Mouse (Mus musculus) heart, postnatal 0 days (tissue): Measurements from ENCODE around the gene Dpp6.

Source experiments
- CTCF ChIP-seq: IDR thresholded peaks from 2 replicates; pipeline ENCODE4 v1.5.1; 2016; ENCODE audit warnings: antibody characterized with exemption, control low read depth, low read depth
- EP300 ChIP-seq: IDR thresholded peaks from 2 replicates; pipeline ENCODE4 v1.6.1; 2016; ENCODE audit warnings: antibody characterized with exemption, low read depth

DNA sequence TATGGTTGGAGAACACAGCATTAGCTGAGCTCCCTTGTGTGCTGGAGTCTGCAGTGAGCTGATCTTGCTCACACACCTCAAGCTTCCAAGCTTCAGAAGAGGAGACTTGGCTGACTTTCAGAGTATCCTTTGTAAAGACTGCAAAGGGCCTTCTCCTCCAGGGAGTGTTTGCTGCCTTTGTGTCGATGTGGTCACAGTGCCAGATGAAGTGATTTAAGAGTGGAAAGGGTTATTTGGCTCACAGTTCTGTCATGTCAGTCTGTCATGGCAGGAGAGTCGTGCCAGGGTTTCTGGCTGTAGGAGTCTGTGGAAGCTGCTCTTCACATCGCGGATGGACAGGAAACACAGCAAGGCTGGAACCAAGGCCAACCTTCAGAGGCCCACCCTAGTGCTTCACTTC, 899.0 kb downstream of the Dpp6 start:
- TF ChIP-seq CTCF (no peak), EP300 (no peak)
